Mouse (Mus musculus): ENCODE data around the gene Rtn4rl1. TPM values are rescaled to one million over a fixed set of nuclear protein-coding genes. Genes with fewer than 3 reads are reported as not detected.

Rtn4rl1 gene
- polyA plus RNA-seq, 1 experiment from 2014 or later = 2.1 TPM

GRCm38 (mm10) chr11:75162591-75163080 lies 30.9 kb upstream of the Rtn4rl1 start:
- TF ChIP-seq CTCF (IDR thresholded peaks at IDR 0.05; ENCODE audit: low read depth) (no peak), EP300 (optimal IDR thresholded peaks at IDR 0.05) (no peak)
- 79% methylated on average over 12 of the region's 12 CpGs for WGBS
- Histone ChIP-seq H3K4me3 (ENCODE audit: low read depth, low read length) (no peak overlapping the region), H3K36me3 (ENCODE audit: control insufficient read depth, insufficient read depth, low read length) (peaks cover 20% of the 10 kb centered on the region), H3K9ac (ENCODE audit: low read length) (no peak overlapping the region; the same call in 1 of the 2 replicates), H3K27me3 (ENCODE audit: control insufficient read depth, insufficient read depth, low read length) (no peaks in the 10 kb centered on the region), H3K4me1 (replicated peaks; ENCODE audit: control insufficient read depth, insufficient read depth) (no peaks in the 10 kb centered on the region), H3K27ac (replicated peaks) (peak overlapping the region; percentile 84), H3K9me3 (ENCODE audit: control insufficient read depth, low read length) (no peaks in the 10 kb centered on the region), H3K4me2 (replicated peaks; ENCODE audit: low read depth) (no peak overlapping the region)
- ATAC-seq (ENCODE audit: low FRiP score, low TSS enrichment) (no peak), DNase-seq (ENCODE audit: low spot score) (peak; percentile 12)

- peak overlapping the region; percentile 84; the same call in 1 of the 2 replicates for H3K27ac ChIP-seq (replicated peaks)
- peaks cover 20% of the 10 kb centered on the region for H3K36me3 ChIP-seq (ENCODE audit: control insufficient read depth, insufficient read depth, low read length)
- peak; percentile 13 for DNase-seq (ENCODE audit: low spot score)
- H3K9me3 ChIP-seq (ENCODE audit: control insufficient read depth, low read length) = no peaks in the 10 kb centered on the region
- ATAC-seq (ENCODE audit: low FRiP score, low TSS enrichment) = no peak
- WGBS = 64% methylated on average over 6 of the region's 6 CpGs
- H3K4me3 ChIP-seq (ENCODE audit: low read depth, low read length) = no peak overlapping the region
- H3K9ac ChIP-seq (ENCODE audit: low read length) = peak overlapping the region; percentile 32; the same call in 1 of the 2 replicates
- no peak overlapping the region for H3K4me2 ChIP-seq (replicated peaks; ENCODE audit: low read depth)
- H3K4me1 ChIP-seq (replicated peaks; ENCODE audit: control insufficient read depth, insufficient read depth) = no peaks in the 10 kb centered on the region
- H3K27me3 ChIP-seq (ENCODE audit: control insufficient read depth, insufficient read depth, low read length) = no peaks in the 10 kb centered on the region
- no peak for TF ChIP-seq EP300 (optimal IDR thresholded peaks at IDR 0.05)
- TF ChIP-seq CTCF (IDR thresholded peaks at IDR 0.05; ENCODE audit: low read depth) = no peak
Measured at GRCm38 (mm10) chr11:75163379-75163778, 30.2 kb upstream of the Rtn4rl1 start.

GRCm38 (mm10) chr11:75164051-75164450 lies 29.5 kb upstream of the Rtn4rl1 start:
- TF ChIP-seq CTCF (IDR thresholded peaks at IDR 0.05; ENCODE audit: low read depth) (no peak), EP300 (optimal IDR thresholded peaks at IDR 0.05) (no peak)
- no peak for ATAC-seq (ENCODE audit: low FRiP score, low TSS enrichment)
- 53% methylated on average over 2 of the region's 2 CpGs for WGBS
- no peak for DNase-seq (ENCODE audit: low spot score)
- H3K4me2 ChIP-seq (replicated peaks; ENCODE audit: low read depth) = peak overlapping the region; percentile 91; the same call in 1 of the 2 replicates
- H3K27ac ChIP-seq (replicated peaks) = no peak overlapping the region
- H3K9me3 ChIP-seq (ENCODE audit: control insufficient read depth, low read length) = no peaks in the 10 kb centered on the region
- peak overlapping the region; percentile 32 for H3K9ac ChIP-seq (ENCODE audit: low read length)
- H3K4me1 ChIP-seq (replicated peaks; ENCODE audit: control insufficient read depth, insufficient read depth) = no peaks in the 10 kb centered on the region
- no peak overlapping the region for H3K4me3 ChIP-seq (ENCODE audit: low read depth, low read length)
- peaks cover 20% of the 10 kb centered on the region for H3K36me3 ChIP-seq (ENCODE audit: control insufficient read depth, insufficient read depth, low read length)
- H3K27me3 ChIP-seq (ENCODE audit: control insufficient read depth, insufficient read depth, low read length) = no peaks in the 10 kb centered on the region

- H3K27me3 ChIP-seq (ENCODE audit: control insufficient read depth, insufficient read depth, low read length) = no peaks in the 10 kb centered on the region; the same call in 1 of the 2 replicates
- DNase-seq (ENCODE audit: low spot score) (peak; percentile 16), ATAC-seq (ENCODE audit: low FRiP score, low TSS enrichment) (0 out of 2 replicates have a peak, but pooled peaks have one; percentile 2)
- no peaks in the 10 kb centered on the region for H3K4me1 ChIP-seq (replicated peaks; ENCODE audit: control insufficient read depth, insufficient read depth)
- peaks cover 20% of the 10 kb centered on the region for H3K36me3 ChIP-seq (ENCODE audit: control insufficient read depth, insufficient read depth, low read length)
- peak overlapping the region; percentile 72 for H3K4me3 ChIP-seq (ENCODE audit: low read depth, low read length)
- peak overlapping the region; percentile 91 for H3K27ac ChIP-seq (replicated peaks)
- H3K9ac ChIP-seq (ENCODE audit: low read length) = peak overlapping the region; percentile 80
- WGBS = 24% methylated on average over 10 of the region's 15 CpGs
- peak overlapping the region; percentile 91 for H3K4me2 ChIP-seq (replicated peaks; ENCODE audit: low read depth)
- no peak for TF ChIP-seq EP300 (optimal IDR thresholded peaks at IDR 0.05)
- TF ChIP-seq CTCF (IDR thresholded peaks at IDR 0.05; ENCODE audit: low read depth) = no peak; the same call in 1 of the 2 replicates
- no peaks in the 10 kb centered on the region for H3K9me3 ChIP-seq (ENCODE audit: control insufficient read depth, low read length)
Measured at GRCm38 (mm10) chr11:75164750-75165149, 28.8 kb upstream of the Rtn4rl1 start.

GRCm38 (mm10) chr11:75165441-75166192 lies 28.0 kb upstream of the Rtn4rl1 start:
- WGBS = 15% methylated on average over 54 of the region's 54 CpGs
- peak overlapping the region; percentile 91 for H3K4me2 ChIP-seq (replicated peaks; ENCODE audit: low read depth)
- peaks cover 20% of the 10 kb centered on the region for H3K36me3 ChIP-seq (ENCODE audit: control insufficient read depth, insufficient read depth, low read length)
- H3K27me3 ChIP-seq (ENCODE audit: control insufficient read depth, insufficient read depth, low read length) = no peaks in the 10 kb centered on the region; the same call in 1 of the 2 replicates
- no peaks in the 10 kb centered on the region for H3K4me1 ChIP-seq (replicated peaks; ENCODE audit: control insufficient read depth, insufficient read depth)
- peak overlapping the region; percentile 72 for H3K4me3 ChIP-seq (ENCODE audit: low read depth, low read length)
- no peaks in the 10 kb centered on the region for H3K9me3 ChIP-seq (ENCODE audit: control insufficient read depth, low read length)
- DNase-seq (ENCODE audit: low spot score) = peak; percentile 86
- TF ChIP-seq EP300 (optimal IDR thresholded peaks at IDR 0.05) = no peak
- TF ChIP-seq CTCF (IDR thresholded peaks at IDR 0.05; ENCODE audit: low read depth) = peak; percentile 88
- peak overlapping the region; percentile 80 for H3K9ac ChIP-seq (ENCODE audit: low read length)
- H3K27ac ChIP-seq (replicated peaks) = peak overlapping the region; percentile 91
- peak; percentile 24 for ATAC-seq (ENCODE audit: low FRiP score, low TSS enrichment)

All from stomach, postnatal 0 days (tissue).